Mouse (Mus musculus) midbrain, embryonic 16.5 days (tissue): ENCODE measurements around the gene Szrd1. TPM values are rescaled to one million over a fixed set of nuclear protein-coding genes. Genes with fewer than 3 reads are reported as not detected.

Experiments
- ATAC-seq: fragments of 200-750 bp; cut with Nextera tagmentation; 2 replicates; pipeline ENCODE4 v1.8.0; 2017; ENCODE audit warnings: moderate TSS enrichment
- H3K27ac ChIP-seq: fragments of 300-500 bp; sonication (generic); 2 replicates; pipeline ENCODE4 v1.5.1; 2014; ENCODE audit warnings: mild to moderate bottlenecking, low read length, mixed read lengths
- H3K27me3 ChIP-seq: fragments of 300-500 bp; sonication (generic); 2 replicates; pipeline ENCODE4 v1.6.1; 2014; ENCODE audit warnings: low read depth, low read length, mixed read lengths; ENCODE audit not compliant: control insufficient read depth, insufficient read depth
- H3K36me3 ChIP-seq: fragments of 300-500 bp; sonication (generic); 2 replicates; pipeline ENCODE4 v1.6.1; 2014; ENCODE audit warnings: mild to moderate bottlenecking, low read length, moderate library complexity, mixed read lengths; ENCODE audit not compliant: control insufficient read depth, insufficient read depth
- H3K4me1 ChIP-seq: fragments of 300-500 bp; sonication (generic); 2 replicates; pipeline ENCODE4 v1.6.1; 2014; ENCODE audit warnings: mild to moderate bottlenecking, low read length, mixed read lengths; ENCODE audit not compliant: control insufficient read depth, insufficient read depth
- H3K4me2 ChIP-seq: fragments of 300-500 bp; sonication (generic); 2 replicates; pipeline ENCODE4 v1.6.1; 2014; ENCODE audit warnings: mild to moderate bottlenecking, low read length, mixed read lengths
- H3K4me3 ChIP-seq: fragments of 300-500 bp; sonication (generic); 2 replicates; pipeline ENCODE4 v1.5.1; 2014; ENCODE audit warnings: low read depth, mild to moderate bottlenecking, low read length, moderate library complexity, mixed read lengths
- H3K9ac ChIP-seq: fragments of 300-500 bp; sonication (generic); 2 replicates; pipeline ENCODE4 v1.6.1; 2014; ENCODE audit warnings: low read depth, low read length, mixed read lengths
- H3K9me3 ChIP-seq: fragments of 300-500 bp; sonication (generic); replicated peaks from 2 replicates; pipeline ENCODE4 v1.6.1; 2014; ENCODE audit warnings: mild to moderate bottlenecking, low read length, mixed read lengths; ENCODE audit not compliant: control insufficient read depth, poor library complexity, severe bottlenecking
- WGBS: fragments of 180-500 bp; shearing (Covaris S2); extraction: QIAGEN DNeasy Blood & Tissue Kit; methylation state at CpG from one replicate; pipeline ENCODE4 v1.1.7; 2014; 5-methylcytosine and 5-hydroxymethylcytosine counted together
- polyA plus RNA-seq: library from polyadenylated mRNA; unstranded; fragments of >200 nt; fragmentation: Nextera tagmentation; extraction: Ambion mirVana; gene quantifications from 2 replicates; pipeline ENCODE4 v1.2.1, GENCODE M21; 2015

The Szrd1 gene
- polyA plus RNA-seq, 1 experiment from 2014 or later = 24.5 TPM

DNA sequence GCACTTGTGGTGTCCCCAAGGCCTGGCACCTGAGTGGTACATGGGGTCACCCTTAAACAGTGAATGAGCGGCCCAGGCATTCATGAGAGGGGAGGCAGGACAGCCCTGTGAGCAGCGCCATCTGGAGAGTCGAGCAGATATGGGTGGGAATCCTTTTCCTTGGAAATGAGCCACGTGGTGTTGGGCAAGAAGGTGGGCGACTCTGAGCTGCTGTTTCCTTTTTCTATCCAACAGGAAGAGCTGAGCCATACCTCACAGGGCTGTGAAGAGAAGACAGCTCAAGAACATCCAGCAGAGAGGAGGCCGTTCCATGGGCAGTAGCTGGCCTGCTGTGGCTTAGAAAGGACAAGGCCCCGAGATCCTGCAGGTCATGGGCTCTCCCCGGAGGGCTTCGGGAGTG lies 50.9 kb downstream of the Szrd1 start:
- H3K27me3 ChIP-seq = no peaks in the 10 kb centered on the region
- no peak overlapping the region for H3K9ac ChIP-seq
- no peak for ATAC-seq
- 74% methylated on average over 9 of the region's 9 CpGs for WGBS
- H3K36me3 ChIP-seq = no peaks in the 10 kb centered on the region
- H3K4me3 ChIP-seq = no peak overlapping the region
- no peaks in the 10 kb centered on the region for H3K4me1 ChIP-seq
- H3K27ac ChIP-seq = no peak overlapping the region
- no peaks in the 10 kb centered on the region for H3K9me3 ChIP-seq
- no peak overlapping the region for H3K4me2 ChIP-seq

DNA sequence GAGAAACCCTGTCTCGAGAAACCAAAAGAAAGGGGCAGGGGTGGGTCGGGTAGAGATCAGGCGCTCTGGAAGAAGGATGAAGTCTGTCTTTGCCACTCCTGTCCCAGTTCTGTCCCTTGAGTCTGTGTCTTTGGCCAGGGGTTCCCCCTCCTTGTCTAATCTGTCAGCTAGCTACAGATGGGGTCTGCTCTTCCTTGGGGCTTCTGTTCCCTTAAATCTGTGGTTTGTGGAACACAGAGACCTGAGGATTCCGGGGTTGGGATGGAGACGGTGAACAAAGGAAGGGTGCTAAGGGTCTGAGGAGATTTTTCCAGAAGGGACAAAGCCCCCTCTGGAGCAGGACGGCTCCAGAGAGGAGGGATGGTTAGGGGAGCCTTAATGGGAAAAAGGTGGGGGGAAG lies 51.5 kb downstream of the Szrd1 start, which contains the start of gene Spata21:
Gene Spata21, plus strand, starts transcription at position 301 of the 400 bp plus-strand sequence.
- ATAC-seq = no peak
- 67% methylated on average over 6 of the region's 6 CpGs for WGBS
- H3K9me3 ChIP-seq = no peaks in the 10 kb centered on the region
- H3K36me3 ChIP-seq = no peaks in the 10 kb centered on the region
- H3K27ac ChIP-seq = no peak within 1 kb of the TSS
- no peak within 1 kb of the TSS for H3K4me3 ChIP-seq
- H3K27me3 ChIP-seq = no peaks in the 10 kb centered on the region
- no peak within 1 kb of the TSS for H3K9ac ChIP-seq
- H3K4me2 ChIP-seq = no peak within 1 kb of the TSS
- H3K4me1 ChIP-seq = no peaks in the 10 kb centered on the region

DNA sequence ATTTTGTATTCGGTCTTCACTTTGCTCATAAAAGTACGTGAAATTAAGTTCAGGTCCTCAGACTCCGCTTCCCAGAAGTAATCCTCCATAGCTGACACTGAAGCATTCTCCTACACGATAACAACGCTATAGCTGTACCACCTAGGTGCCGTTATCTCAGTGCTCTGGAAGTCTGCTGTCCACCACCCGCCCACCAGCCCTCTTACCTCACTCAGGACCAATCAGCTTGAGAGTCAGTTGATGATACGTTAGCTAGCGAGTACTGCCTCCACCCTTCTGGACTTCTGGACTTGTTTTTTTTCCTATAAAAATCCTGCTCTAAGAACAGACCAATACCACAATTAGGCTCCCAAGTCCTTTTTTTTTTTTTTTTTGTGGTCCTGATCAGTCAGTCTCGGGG lies 52.7 kb downstream of the Szrd1 start:
- no peak for ATAC-seq
- H3K36me3 ChIP-seq = no peaks in the 10 kb centered on the region
- H3K27ac ChIP-seq = no peak overlapping the region
- H3K4me1 ChIP-seq = no peaks in the 10 kb centered on the region
- no peak overlapping the region for H3K4me2 ChIP-seq
- H3K9me3 ChIP-seq = no peaks in the 10 kb centered on the region
- H3K9ac ChIP-seq = no peak overlapping the region
- no peaks in the 10 kb centered on the region for H3K27me3 ChIP-seq
- no peak overlapping the region for H3K4me3 ChIP-seq
- 75% methylated on average over 10 of the region's 10 CpGs for WGBS

DNA sequence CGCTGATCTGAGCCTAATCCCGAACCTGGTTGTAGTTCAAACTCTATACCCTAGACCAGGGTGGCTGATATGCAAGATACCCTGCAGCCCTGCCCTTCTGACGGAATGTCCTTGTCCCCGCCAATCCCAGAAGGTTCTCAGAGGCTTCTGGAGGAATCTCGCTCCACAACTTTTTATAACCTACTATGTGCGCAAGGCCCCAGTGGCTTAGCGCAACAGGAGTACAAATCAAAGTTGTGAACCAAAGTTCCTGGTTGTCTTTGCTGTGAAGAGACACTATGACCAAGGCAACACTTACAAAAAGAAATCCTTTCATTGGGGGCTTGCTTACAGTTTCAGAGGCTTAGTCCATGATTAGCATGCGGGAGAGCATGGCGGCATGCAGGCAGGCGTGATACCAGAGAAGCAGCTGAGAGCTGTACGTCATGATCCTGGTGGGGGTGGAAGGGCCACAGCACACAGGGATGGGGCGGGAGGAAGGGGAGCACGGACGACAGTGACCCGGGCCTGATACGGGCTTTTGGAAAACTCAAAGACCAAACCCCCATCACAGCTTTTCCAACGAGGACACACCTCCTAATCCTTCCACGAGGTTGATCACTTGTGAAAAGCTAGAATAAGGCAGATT lies 61.0 kb downstream of the Szrd1 start:
- Histone ChIP-seq H3K9me3 (no peaks in the 10 kb centered on the region), H3K4me1 (peaks cover 17% of the 10 kb centered on the region), H3K4me2 (no peak overlapping the region), H3K27me3 (no peaks in the 10 kb centered on the region), H3K4me3 (peak overlapping the region; percentile 99; the same call in 1 of the 2 replicates), H3K9ac (no peak overlapping the region), H3K36me3 (no peaks in the 10 kb centered on the region), H3K27ac (no peak overlapping the region)
- 66% methylated on average over 18 of the region's 18 CpGs for WGBS
- ATAC-seq = peak; percentile 65

DNA sequence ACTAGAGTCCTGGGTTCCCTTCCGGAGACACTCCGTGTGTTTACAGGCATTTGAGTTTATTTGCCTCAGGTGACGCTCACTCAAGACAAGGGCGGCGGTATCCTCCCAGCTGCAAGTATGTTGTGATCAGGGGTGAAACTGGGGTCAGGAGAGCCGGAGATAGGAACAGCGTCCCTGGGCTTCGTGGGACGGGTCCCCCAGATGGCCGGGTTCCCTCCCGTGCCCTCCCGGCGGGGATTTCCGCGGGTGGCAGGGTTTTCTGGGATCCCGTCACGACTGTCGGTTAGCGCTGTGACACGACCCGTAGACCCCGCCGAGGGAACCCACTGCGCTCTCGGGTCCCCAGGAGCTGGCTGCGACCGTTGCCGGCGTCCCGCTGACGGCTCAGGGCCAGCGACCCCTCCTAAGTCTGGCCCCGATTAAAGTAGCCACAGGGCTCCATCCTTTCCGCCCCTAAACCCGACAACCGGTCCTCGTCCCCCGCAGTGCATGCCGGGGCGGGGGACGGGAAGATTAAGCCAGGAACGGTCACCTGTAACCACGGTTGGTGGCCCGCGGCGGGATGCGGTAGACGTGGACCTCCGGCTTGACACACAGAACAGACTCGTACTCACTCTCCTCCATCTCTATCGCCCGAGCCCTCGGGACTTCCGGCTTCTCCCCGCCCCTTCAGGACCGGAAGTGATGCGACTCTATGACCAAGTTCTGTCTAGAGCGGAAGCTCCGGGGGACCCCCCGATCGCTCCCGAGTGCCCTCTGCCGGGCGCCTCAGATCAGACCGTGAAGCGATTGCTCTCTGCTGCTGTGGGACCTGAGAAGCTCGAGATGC lies 61.7 kb downstream of the Szrd1 start, which contains the start of gene Necap2:
Gene Necap2, minus strand, starts transcription at position 677 of the 829 bp plus-strand sequence.
- H3K4me3 ChIP-seq = peak within 1 kb of the TSS; percentile 99
- H3K9me3 ChIP-seq = no peaks in the 10 kb centered on the region
- under 1% methylated on average over 67 of the region's 67 CpGs for WGBS
- ATAC-seq = peak; percentile 95
- H3K27me3 ChIP-seq = no peaks in the 10 kb centered on the region
- H3K36me3 ChIP-seq = 0 out of 2 replicates have a peak, but pooled peaks cover 2% of the 10 kb centered on the region
- peak within 1 kb of the TSS; percentile 83 for H3K27ac ChIP-seq
- peaks cover 17% of the 10 kb centered on the region for H3K4me1 ChIP-seq
- peak within 1 kb of the TSS; percentile 91 for H3K4me2 ChIP-seq
- peak within 1 kb of the TSS; percentile 97 for H3K9ac ChIP-seq

DNA sequence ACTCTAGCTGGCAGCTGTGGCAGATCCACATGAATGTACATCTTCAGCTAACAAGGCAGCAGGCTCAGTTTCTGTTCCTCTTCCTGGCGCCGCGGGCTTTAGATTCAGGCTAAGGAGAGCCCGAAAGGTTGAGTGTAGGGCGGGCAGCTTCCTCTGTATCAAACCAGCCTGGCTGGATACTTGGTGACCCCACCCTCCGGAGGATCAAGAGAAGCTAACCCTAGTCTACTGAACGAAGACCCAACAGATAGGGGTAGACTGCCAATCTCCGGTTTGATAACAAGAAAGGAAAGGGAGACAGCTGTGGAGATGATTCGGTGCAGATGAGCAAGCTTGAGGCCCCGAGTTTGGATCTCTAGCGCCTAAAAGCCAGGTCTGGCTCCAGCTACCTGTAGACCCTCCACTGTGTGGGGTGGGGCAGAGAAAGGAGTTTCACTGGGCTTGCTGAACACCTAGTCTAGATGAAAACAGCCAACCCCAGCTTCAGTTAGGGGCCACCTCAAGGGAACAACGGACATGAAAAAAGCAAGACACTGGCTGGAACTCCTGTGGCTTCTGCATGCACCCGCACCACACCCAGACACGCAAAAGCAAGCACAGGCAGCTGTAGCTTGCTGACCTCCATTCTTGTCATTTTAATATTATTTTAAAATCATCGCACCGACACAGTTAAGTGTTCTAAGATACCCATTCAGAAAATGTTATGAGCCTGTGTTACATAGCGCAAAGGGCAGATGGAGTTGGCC lies 62.6 kb downstream of the Szrd1 start:
- 83% methylated on average over 17 of the region's 17 CpGs for WGBS
- H3K4me3 ChIP-seq = peak overlapping the region; percentile 99

DNA sequence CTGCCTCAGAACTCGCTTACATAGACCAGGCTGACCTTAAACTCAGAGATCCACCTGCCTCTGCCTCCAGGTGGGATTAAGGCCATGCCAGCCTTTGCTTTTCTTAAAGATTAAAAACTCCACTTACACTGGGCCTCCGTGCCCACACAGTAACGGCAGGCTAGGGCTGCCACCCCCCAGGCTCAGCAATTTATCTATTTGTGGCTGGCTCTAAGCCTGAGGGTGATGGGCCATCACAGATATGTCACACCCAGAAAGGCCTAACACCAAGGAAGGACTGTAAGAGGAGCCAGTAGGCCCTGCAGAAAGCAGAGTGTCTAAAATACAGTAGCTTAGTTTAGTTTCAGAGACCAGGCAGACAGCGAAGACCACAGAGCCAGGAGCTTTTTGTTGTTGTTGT lies 65.5 kb downstream of the Szrd1 start:
- no peak overlapping the region for H3K4me2 ChIP-seq
- 96% methylated on average over 4 of the region's 4 CpGs for WGBS
- H3K4me3 ChIP-seq = no peak overlapping the region
- H3K27me3 ChIP-seq = no peaks in the 10 kb centered on the region
- no peak for ATAC-seq
- peaks cover 17% of the 10 kb centered on the region for H3K4me1 ChIP-seq
- no peak overlapping the region for H3K27ac ChIP-seq
- peaks cover 21% of the 10 kb centered on the region for H3K36me3 ChIP-seq
- H3K9ac ChIP-seq = no peak overlapping the region
- H3K9me3 ChIP-seq = no peaks in the 10 kb centered on the region

More for the DNA sequence above, 62.6 kb downstream of the Szrd1 start:
- Histone ChIP-seq H3K27me3 (no peaks in the 10 kb centered on the region), H3K4me2 (peak overlapping the region; percentile 91), H3K36me3 (peaks cover 2% of the 10 kb centered on the region; the same call in 1 of the 2 replicates), H3K9me3 (no peaks in the 10 kb centered on the region), H3K27ac (no peak overlapping the region), H3K4me1 (peaks cover 17% of the 10 kb centered on the region), H3K9ac (peak overlapping the region; percentile 97)
- no peak for ATAC-seq

DNA sequence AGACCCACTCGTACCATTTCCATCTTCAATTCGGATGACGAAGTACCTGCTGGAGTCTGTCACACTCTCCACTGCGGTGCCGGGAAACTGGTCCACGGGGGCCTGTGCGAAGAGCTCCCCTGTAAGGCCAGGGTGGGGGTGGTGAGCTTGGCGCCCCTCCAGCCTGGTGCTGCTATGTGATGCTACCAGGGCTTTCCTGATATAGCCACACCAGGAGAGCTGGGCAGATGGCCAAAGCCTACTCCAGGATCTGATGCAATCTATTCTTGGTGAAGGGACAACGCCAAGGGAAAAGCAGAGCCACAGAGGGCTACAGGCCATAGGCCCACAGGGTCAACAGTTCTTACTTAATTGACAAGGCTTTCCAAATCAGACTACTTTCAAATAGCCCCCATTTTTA lies 65.9 kb downstream of the Szrd1 start:
- Histone ChIP-seq H3K9ac (no peak overlapping the region), H3K36me3 (peaks cover 25% of the 10 kb centered on the region), H3K9me3 (no peaks in the 10 kb centered on the region), H3K4me3 (no peak overlapping the region), H3K27me3 (no peaks in the 10 kb centered on the region), H3K4me1 (peaks cover 17% of the 10 kb centered on the region), H3K27ac (no peak overlapping the region), H3K4me2 (no peak overlapping the region)
- WGBS = 88% methylated on average over 9 of the region's 9 CpGs
- ATAC-seq = no peak
